Mouse (Mus musculus) CH12.LX (cell line): ENCODE results near the gene Abraxas2. TPM values are rescaled to one million over a fixed set of nuclear protein-coding genes. Genes with fewer than 3 reads are reported as not detected.

ENCODE experiments used
- DNase-seq: peaks from one replicate; pipeline ENCODE4 v3.0.0-alpha.2; 2013; ENCODE audit errors: extremely low read depth
- H3K27ac ChIP-seq: 2 replicates; pipeline ENCODE4 v1.5.1; 2012; ENCODE audit warnings: low read depth, mild to moderate bottlenecking, control low read depth, moderate library complexity; ENCODE audit not compliant: insufficient read depth
- H3K27me3 ChIP-seq: replicated peaks from 2 replicates; pipeline ENCODE3; 2012; ENCODE audit warnings: inconsistent platforms
- H3K36me3 ChIP-seq, 2 experiments: replicated peaks in 1 of 2; 2 replicates each; pipeline versions ENCODE3 to v1.6.1; 2012; ENCODE audit warnings: inconsistent platforms in 1 of 2, low read length in 1 of 2, mild to moderate bottlenecking in 1 of 2, mixed read lengths in 1 of 2, moderate library complexity in 1 of 2; ENCODE audit not compliant: control insufficient read depth in 1 of 2, insufficient read depth in 1 of 2
- H3K4me1 ChIP-seq, 2 experiments: 2 replicates each; pipeline ENCODE4 v1.6.1; 2012; ENCODE audit warnings: inconsistent platforms in 1 of 2, moderate library complexity in 1 of 2; ENCODE audit not compliant: insufficient read depth in 2 of 2, control insufficient read depth in 1 of 2
- H3K4me2 ChIP-seq: 2 replicates; pipeline ENCODE4 v1.6.1; 2012; ENCODE audit warnings: low read depth, mild to moderate bottlenecking, control low read depth; ENCODE audit not compliant: poor library complexity, insufficient read depth, severe bottlenecking
- H3K4me3 ChIP-seq, 3 experiments: fragments of 150-350 bp in 1 of 3; sonication (generic) in 1 of 3; replicated peaks in 1 of 3; 2 replicates each; pipeline versions ENCODE3 to v1.5.1; 2011 to 2012; ENCODE audit warnings: low read depth in 2 of 3, low read length in 2 of 3, mild to moderate bottlenecking in 2 of 3, moderate library complexity in 2 of 3, control low read depth in 1 of 3, improper control_type of control experiment in 1 of 3, inconsistent platforms in 1 of 3, mixed read lengths in 1 of 3; ENCODE audit not compliant: poor library complexity in 1 of 3
- H3K79me2 ChIP-seq: replicated peaks from 2 replicates; pipeline ENCODE4 v1.6.1; 2012; ENCODE audit warnings: mild to moderate bottlenecking, moderate library complexity; ENCODE audit not compliant: control insufficient read depth, poor library complexity, insufficient read depth, severe bottlenecking; ENCODE audit errors: extremely low read depth
- H3K9ac ChIP-seq: 2 replicates; pipeline ENCODE4 v1.6.1; 2012; ENCODE audit warnings: low read depth, mild to moderate bottlenecking, control low read depth, moderate library complexity; ENCODE audit not compliant: insufficient read depth
- H3K9me3 ChIP-seq: replicated peaks from 2 replicates; pipeline ENCODE3; 2012; ENCODE audit warnings: low read length, inconsistent platforms, mixed read lengths
- BHLHE40 ChIP-seq: IDR thresholded peaks from 2 replicates; pipeline ENCODE4 v1.6.1; 2011; ENCODE audit warnings: mild to moderate bottlenecking, low read depth, low read length, improper control_type of control experiment
- CHD1 ChIP-seq: IDR thresholded peaks from 2 replicates; pipeline ENCODE4 v1.6.1; 2012; ENCODE audit warnings: low read depth, low read length, improper control_type of control experiment, inconsistent platforms
- CHD2 ChIP-seq: IDR thresholded peaks from 2 replicates; pipeline ENCODE4 v1.6.1; 2011; ENCODE audit warnings: low read length, improper control_type of control experiment
- CTCF ChIP-seq, 2 experiments: IDR thresholded peaks in 1 of 2; conservative IDR thresholded peaks in 1 of 2; 2 replicates each; pipeline ENCODE4 v1.5.1; 2011 to 2012; ENCODE audit warnings: low read depth in 2 of 2, low read length in 2 of 2, improper control_type of control experiment in 1 of 2, inconsistent platforms in 1 of 2, mild to moderate bottlenecking in 1 of 2, moderate library complexity in 1 of 2
- E2F4 ChIP-seq: IDR thresholded peaks from 2 replicates; pipeline ENCODE4 v1.6.1; 2011; ENCODE audit warnings: low read depth, low read length, improper control_type of control experiment; ENCODE audit not compliant: insufficient replicate concordance
- ELF1 ChIP-seq: IDR thresholded peaks from 2 replicates; pipeline ENCODE4 v1.6.1; 2014; ENCODE audit warnings: low read depth, mild to moderate bottlenecking, inconsistent platforms, low read length, improper control_type of control experiment
- EP300 ChIP-seq: IDR thresholded peaks from 2 replicates; pipeline ENCODE4 v1.6.1; 2011; ENCODE audit warnings: low read length, improper control_type of control experiment
- ETS1 ChIP-seq: conservative IDR thresholded peaks from 2 replicates; pipeline ENCODE4 v1.6.1; 2012; ENCODE audit warnings: low read depth, mild to moderate bottlenecking, inconsistent platforms, low read length, improper control_type of control experiment, moderate library complexity
- GABPA ChIP-seq: IDR thresholded peaks from 2 replicates; pipeline ENCODE4 v1.6.1; 2012; ENCODE audit warnings: low read depth, low read length, improper control_type of control experiment, inconsistent platforms; ENCODE audit not compliant: insufficient replicate concordance
- HCFC1 ChIP-seq: IDR thresholded peaks from 2 replicates; pipeline ENCODE4 v1.6.1; 2012; ENCODE audit warnings: low read depth, mild to moderate bottlenecking, inconsistent platforms, low read length, improper control_type of control experiment
- IRF4 ChIP-seq: IDR thresholded peaks from 2 replicates; pipeline ENCODE4 v1.6.1; 2014; ENCODE audit warnings: low read depth, mild to moderate bottlenecking, inconsistent platforms, low read length, improper control_type of control experiment
- JUN ChIP-seq: IDR thresholded peaks from 2 replicates; pipeline ENCODE4 v1.6.1; 2011; ENCODE audit warnings: low read depth, mild to moderate bottlenecking, low read length, improper control_type of control experiment, moderate library complexity; ENCODE audit not compliant: insufficient read depth
- JUND ChIP-seq: conservative IDR thresholded peaks from 2 replicates; pipeline ENCODE4 v1.6.1; 2011; ENCODE audit warnings: low read depth, low read length, improper control_type of control experiment
- KAT2A ChIP-seq: IDR thresholded peaks from 2 replicates; pipeline ENCODE4 v1.6.1; 2012; ENCODE audit warnings: low read length, improper control_type of control experiment, inconsistent platforms; ENCODE audit not compliant: insufficient replicate concordance
- MAFK ChIP-seq: IDR thresholded peaks from 2 replicates; pipeline ENCODE4 v1.6.1; 2011; ENCODE audit warnings: low read length, improper control_type of control experiment; ENCODE audit not compliant: insufficient replicate concordance
- MAX ChIP-seq: IDR thresholded peaks from 2 replicates; pipeline ENCODE4 v1.6.1; 2011; ENCODE audit warnings: low read length, improper control_type of control experiment
- MAZ ChIP-seq: IDR thresholded peaks from 2 replicates; pipeline ENCODE4 v1.6.1; 2012; ENCODE audit warnings: low read depth, mild to moderate bottlenecking, inconsistent platforms, low read length, improper control_type of control experiment, moderate library complexity
- MEF2A ChIP-seq: IDR thresholded peaks from 2 replicates; pipeline ENCODE4 v1.6.1; 2014; ENCODE audit warnings: low read depth, mild to moderate bottlenecking, inconsistent platforms, low read length, improper control_type of control experiment, borderline replicate concordance
- MXI1 ChIP-seq: IDR thresholded peaks from 2 replicates; pipeline ENCODE4 v1.6.1; 2011; ENCODE audit warnings: mild to moderate bottlenecking, low read depth, low read length, improper control_type of control experiment
- MYC ChIP-seq: IDR thresholded peaks from 2 replicates; pipeline ENCODE4 v1.6.1; 2011; ENCODE audit warnings: low read depth, mild to moderate bottlenecking, improper control_type of control experiment, low read length
- NELFE ChIP-seq: IDR thresholded peaks from 2 replicates; pipeline ENCODE4 v1.6.1; 2011; ENCODE audit warnings: low read depth, low read length, improper control_type of control experiment
- NRF1 ChIP-seq: IDR thresholded peaks from 2 replicates; pipeline ENCODE4 v1.6.1; 2014; ENCODE audit warnings: low read depth, mild to moderate bottlenecking, inconsistent platforms, low read length, improper control_type of control experiment, moderate library complexity
- PAX5 ChIP-seq: IDR thresholded peaks from 2 replicates; pipeline ENCODE4 v1.6.1; 2012; ENCODE audit warnings: low read length, inconsistent platforms, mixed read lengths
- POLR2A ChIP-seq: IDR thresholded peaks from 2 replicates; pipeline ENCODE4 v1.6.1; 2011; ENCODE audit warnings: low read depth, mild to moderate bottlenecking, improper control_type of control experiment, low read length
- POLR2AphosphoS2 ChIP-seq: IDR thresholded peaks from 2 replicates; pipeline ENCODE4 v1.6.1; 2011; ENCODE audit warnings: low read depth, low read length, improper control_type of control experiment
- RAD21 ChIP-seq: IDR thresholded peaks from 2 replicates; pipeline ENCODE4 v1.6.1; 2011; ENCODE audit warnings: low read depth, mild to moderate bottlenecking, low read length, improper control_type of control experiment, moderate library complexity
- RCOR1 ChIP-seq: conservative IDR thresholded peaks from 2 replicates; pipeline ENCODE4 v1.6.1; 2012; ENCODE audit warnings: low read depth, mild to moderate bottlenecking, inconsistent platforms, low read length, improper control_type of control experiment
- SIN3A ChIP-seq: IDR thresholded peaks from 2 replicates; pipeline ENCODE4 v1.6.1; 2012; ENCODE audit warnings: low read length, improper control_type of control experiment, inconsistent platforms
- SMC3 ChIP-seq: IDR thresholded peaks from 2 replicates; pipeline ENCODE4 v1.6.1; 2011; ENCODE audit warnings: low read depth, low read length, improper control_type of control experiment
- TBP ChIP-seq: conservative IDR thresholded peaks from 2 replicates; pipeline ENCODE4 v1.6.1; 2011; ENCODE audit warnings: low read depth, low read length, improper control_type of control experiment
- TCF12 ChIP-seq: IDR thresholded peaks from 2 replicates; pipeline ENCODE4 v1.6.1; 2014; ENCODE audit warnings: low read depth, mild to moderate bottlenecking, inconsistent platforms, low read length, improper control_type of control experiment
- UBTF ChIP-seq: IDR thresholded peaks from 2 replicates; pipeline ENCODE4 v1.6.1; 2012; ENCODE audit warnings: low read depth, mild to moderate bottlenecking, inconsistent platforms, low read length, improper control_type of control experiment, moderate library complexity
- USF1 ChIP-seq: IDR thresholded peaks from 2 replicates; pipeline ENCODE4 v1.6.1; 2014; ENCODE audit warnings: low read depth, mild to moderate bottlenecking, inconsistent platforms, low read length, improper control_type of control experiment
- USF2 ChIP-seq: conservative IDR thresholded peaks from 2 replicates; pipeline ENCODE4 v1.6.1; 2011; ENCODE audit warnings: low read depth, low read length, improper control_type of control experiment
- ZC3H11A ChIP-seq: IDR thresholded peaks from 2 replicates; pipeline ENCODE4 v1.6.1; 2012; ENCODE audit warnings: low read depth, mild to moderate bottlenecking, inconsistent platforms, low read length, improper control_type of control experiment
- ZKSCAN1 ChIP-seq: IDR thresholded peaks from 2 replicates; pipeline ENCODE4 v1.6.1; 2012; ENCODE audit warnings: low read depth, inconsistent platforms, low read length, improper control_type of control experiment, borderline replicate concordance
- ZMIZ1 ChIP-seq: IDR thresholded peaks from 2 replicates; pipeline ENCODE4 v1.6.1; 2012; ENCODE audit warnings: low read depth, mild to moderate bottlenecking, inconsistent platforms, low read length, improper control_type of control experiment
- ZNF384 ChIP-seq: IDR thresholded peaks from 2 replicates; pipeline ENCODE4 v1.6.1; 2012; ENCODE audit warnings: low read depth, low read length, improper control_type of control experiment, inconsistent platforms
- dilution Hi-C: fragments of 300-500 bp; cut with MboI; formaldehyde crosslinking; loops from 2 replicates; pipeline ENCODE4 v1.14.3; 2020; ENCODE audit warnings: low sequenced_read_pairs; ENCODE audit not compliant: extremely low pct_unique_long_range_greater_than_20kb, extremely low pct_ligation_motif_present
- in situ Hi-C: fragments of 300-500 bp; cut with MboI; formaldehyde crosslinking; loops from 3 replicates; pipeline ENCODE4 v1.14.3; 2019; ENCODE audit warnings: low sequenced_read_pairs, low pct_ligation_motif_present, low pct_unique_long_range_greater_than_20kb, mixed read lengths
- polyA plus RNA-seq: library from polyadenylated mRNA; unstranded; fragments of >175 nt; gene quantifications from 2 replicates; pipeline ENCODE4 v1.2.1, GENCODE M21; 2012; ENCODE audit warnings: low read depth; ENCODE audit not compliant: insufficient read length
- total RNA-seq, 2 experiments: library from RNA; depleted of rRNA; stranded (reverse); fragments of 300-350 nt in 1 of 2; fragments of >200 nt in 1 of 2; gene quantifications; 2 replicates each; pipeline ENCODE4 v1.2.3; 2012 to 2014

Abraxas2 gene
- total and polyA plus RNA-seq, 3 experiments, result 20.1 to 28.4 (median 21.3) TPM

GRCm38 (mm10) chr7:132810879-132811278, 48.1 kb upstream of the Abraxas2 start:
- Histone ChIP-seq H3K36me3 (peaks cover 6 to 14% of the 10 kb centered on the region in 2 experiments), H3K4me1 (peaks cover 14 to 71% of the 10 kb centered on the region in 2 experiments), H3K27me3 (no peaks in the 10 kb centered on the region), H3K4me2 (peak overlapping the region; percentile 96), H3K9ac (peak overlapping the region; percentile 82), H3K9me3 (no peaks in the 10 kb centered on the region), H3K79me2 (peaks cover 65% of the 10 kb centered on the region), H3K27ac (peak overlapping the region; percentile 63), H3K4me3 (peak overlapping the region; percentile 37 to 65 (median 38))
- dilution Hi-C loops (no loop called here), in situ Hi-C loops (no loop called here)
- no peak for TF ChIP-seq RCOR1
- TF ChIP-seq GABPA, result no peak
- no peak for TF ChIP-seq USF2
- TF ChIP-seq E2F4, result no peak
- TF ChIP-seq ZNF384, result no peak; the same call in 1 of the 2 replicates
- TF ChIP-seq ZMIZ1, result no peak
- 0 out of 2 replicates have a peak, but pooled peaks have one; percentile 8 for TF ChIP-seq MEF2A
- TF ChIP-seq HCFC1, result no peak
- TF ChIP-seq CHD1, result peak; percentile 46
- peak; percentile 50; the same call in 1 of the 2 replicates for TF ChIP-seq MXI1
- TF ChIP-seq USF1, result no peak
- peak; percentile 90 for TF ChIP-seq RAD21
- no peak; the same call in 1 of the 2 replicates for TF ChIP-seq MYC
- no peak for TF ChIP-seq ZKSCAN1
- no peak for TF ChIP-seq KAT2A
- no peak; the same call in 1 of the 2 replicates for TF ChIP-seq ELF1
- no peak for TF ChIP-seq TCF12
- no peak for TF ChIP-seq EP300
- no peak for TF ChIP-seq JUN
- peak; percentile 56 for TF ChIP-seq ZC3H11A
- TF ChIP-seq TBP, result peak; percentile 95
- TF ChIP-seq CHD2, result no peak
- 0 out of 2 replicates have a peak, but pooled peaks have one; percentile 3 for TF ChIP-seq MAX
- TF ChIP-seq PAX5, result no peak
- TF ChIP-seq NELFE, result no peak; the same call in 1 of the 2 replicates
- TF ChIP-seq POLR2AphosphoS2, result no peak
- TF ChIP-seq SMC3, result peak; percentile 93
- TF ChIP-seq CTCF (conservative IDR thresholded peaks at IDR 0.05 in 1 of 2, IDR thresholded peaks at IDR 0.05 in 1 of 2; ENCODE audit: low read depth in 2 of 2, low read length in 2 of 2), result peak; percentile 60 to 92
- TF ChIP-seq UBTF, result peak; percentile 71; the same call in 1 of the 2 replicates
- TF ChIP-seq ETS1, result peak; percentile 78
- no peak for TF ChIP-seq MAFK
- peak; percentile 97 for TF ChIP-seq SIN3A
- no peak for TF ChIP-seq NRF1
- peak; percentile 48; the same call in 1 of the 2 replicates for TF ChIP-seq BHLHE40
- TF ChIP-seq JUND, result no peak
- peak; percentile 42; the same call in 1 of the 2 replicates for TF ChIP-seq IRF4
- no peak for TF ChIP-seq MAZ
- no peak for TF ChIP-seq POLR2A
- peak; percentile 93 for DNase-seq
